Mouse (Mus musculus): Measurements from ENCODE around the gene Omg.

DNA sequence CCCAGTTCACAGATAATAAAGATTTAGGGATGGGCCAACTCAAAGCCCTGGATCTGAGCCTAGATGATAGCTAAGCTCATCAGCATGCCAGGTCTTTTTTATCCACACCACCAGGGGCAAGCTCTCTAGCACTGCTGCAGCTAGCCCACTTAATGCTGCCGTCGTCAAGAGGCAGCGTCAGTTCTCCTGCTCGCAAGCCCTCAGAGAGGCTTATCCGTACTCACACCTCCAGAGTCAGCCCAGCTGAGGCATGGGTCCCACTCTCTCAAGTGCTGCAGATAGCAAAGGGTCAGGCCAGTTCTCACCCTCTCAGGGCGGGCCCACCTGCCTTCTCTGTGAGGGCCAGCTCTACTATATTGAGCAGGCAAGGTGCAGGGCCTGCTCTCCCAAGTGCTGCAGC, 29.4 kb upstream of the Omg start:
- TF ChIP-seq CTCF (IDR thresholded peaks at IDR 0.05; ENCODE audit: insufficient read depth, low read length) (no peak), POLR2A (IDR thresholded peaks at IDR 0.05; ENCODE audit: borderline replicate concordance, extremely low read depth, low read depth, low read length) (no peak)
